Mouse (Mus musculus): ENCODE measurements around the gene Smc1b. TPM values are rescaled to one million over a fixed set of nuclear protein-coding genes. Genes with fewer than 3 reads are reported as not detected.

Smc1b gene
- polyA plus RNA-seq, 1 experiment from 2014 or later, result 0.18 TPM

DNA sequence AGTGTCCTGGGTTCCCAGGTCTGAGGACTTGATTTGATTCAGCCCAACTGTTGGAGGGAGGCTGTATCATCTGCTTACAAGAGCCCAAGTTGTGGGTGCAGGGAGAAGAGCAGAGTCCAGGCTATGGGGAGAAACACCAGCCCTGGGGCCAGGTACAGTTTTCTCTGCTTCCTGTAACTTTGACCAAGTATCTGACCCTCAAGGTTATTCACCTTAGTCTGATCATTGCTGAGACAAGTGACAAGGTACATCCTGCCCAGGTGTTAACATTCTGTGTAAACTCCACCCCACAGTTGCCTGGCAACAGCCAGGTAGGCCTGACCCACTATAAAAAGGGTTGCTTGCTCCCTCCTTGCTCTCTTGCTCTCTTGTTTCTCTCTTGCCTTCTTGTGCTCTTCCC is 29.7 kb upstream of the Smc1b start:
- no peaks in the 10 kb centered on the region for H3K9me3 ChIP-seq
- no peak overlapping the region for H3K4me2 ChIP-seq
- no peaks in the 10 kb centered on the region for H3K27me3 ChIP-seq (replicated peaks)
- ATAC-seq (ENCODE audit: insufficient read depth, low FRiP score, low read depth), result no peak
- no peaks in the 10 kb centered on the region for H3K36me3 ChIP-seq
- no peak overlapping the region for H3K27ac ChIP-seq
- no peak overlapping the region for H3K4me3 ChIP-seq (replicated peaks)
- H3K9ac ChIP-seq, result no peak overlapping the region
- peaks cover 10% of the 10 kb centered on the region for H3K4me1 ChIP-seq

DNA sequence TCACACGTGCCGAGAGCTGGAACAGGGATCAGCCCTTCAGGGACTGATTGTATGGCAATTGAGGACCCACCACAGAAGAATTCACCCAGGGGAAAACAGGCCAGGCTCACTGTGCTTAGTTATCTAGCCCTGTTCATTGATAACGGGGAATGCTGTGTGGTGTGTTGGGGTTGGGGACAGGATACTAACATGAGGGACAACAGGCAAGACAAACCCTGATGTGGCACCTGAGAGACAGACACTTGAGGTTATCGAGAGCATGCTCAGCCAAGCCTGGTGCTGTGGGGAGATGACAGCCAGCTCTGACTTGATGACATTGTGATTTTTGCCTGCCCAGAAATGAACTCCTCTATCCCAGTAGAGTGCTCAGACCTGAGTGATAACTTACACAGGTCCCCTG is 24.4 kb upstream of the Smc1b start:
- Histone ChIP-seq H3K36me3 (no peaks in the 10 kb centered on the region), H3K4me1 (peaks cover 4% of the 10 kb centered on the region; the same call in 1 of the 2 replicates), H3K9ac (no peak overlapping the region), H3K4me3 (replicated peaks) (no peak overlapping the region), H3K9me3 (no peaks in the 10 kb centered on the region), H3K27ac (no peak overlapping the region; the same call in 1 of the 2 replicates), H3K4me2 (no peak overlapping the region), H3K27me3 (replicated peaks) (no peaks in the 10 kb centered on the region)
- ATAC-seq (ENCODE audit: insufficient read depth, low FRiP score, low read depth), result no peak; the same call in 1 of the 2 replicates
- 58% methylated on average over 4 of the region's 4 CpGs for WGBS

GRCm38 (mm10) chr15:85154091-85154490 is 22.3 kb upstream of the Smc1b start:
- WGBS, result 64% methylated on average over 3 of the region's 3 CpGs
- ATAC-seq (ENCODE audit: insufficient read depth, low FRiP score, low read depth), result no peak
- Histone ChIP-seq H3K27me3 (replicated peaks) (no peaks in the 10 kb centered on the region), H3K9me3 (no peaks in the 10 kb centered on the region), H3K4me1 (peaks cover 4% of the 10 kb centered on the region; the same call in 1 of the 2 replicates), H3K36me3 (no peaks in the 10 kb centered on the region), H3K27ac (no peak overlapping the region), H3K4me3 (replicated peaks) (no peak overlapping the region), H3K4me2 (no peak overlapping the region), H3K9ac (no peak overlapping the region)

DNA sequence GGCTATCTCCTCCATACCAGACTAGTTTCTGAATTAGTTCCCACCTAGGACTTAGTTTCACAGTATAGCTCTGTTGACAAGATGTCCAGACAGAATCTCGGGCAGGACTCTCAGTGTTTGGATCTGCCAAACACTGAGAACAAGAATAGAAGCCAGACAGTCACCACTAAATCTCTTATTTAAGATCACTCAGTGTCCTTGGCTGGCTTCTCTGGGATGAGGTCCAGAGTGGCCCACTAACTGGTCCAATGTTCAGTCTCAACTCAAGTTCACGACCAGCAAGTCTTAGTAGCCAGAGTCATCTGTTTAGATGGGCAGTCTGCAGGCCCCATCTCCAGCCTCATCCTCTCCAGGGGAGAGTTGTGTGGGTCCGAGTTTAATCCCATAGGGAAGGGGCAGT is 20.8 kb upstream of the Smc1b start:
- H3K4me2 ChIP-seq, result no peak overlapping the region
- 66% methylated on average over 3 of the region's 3 CpGs for WGBS
- H3K9me3 ChIP-seq, result no peaks in the 10 kb centered on the region

DNA sequence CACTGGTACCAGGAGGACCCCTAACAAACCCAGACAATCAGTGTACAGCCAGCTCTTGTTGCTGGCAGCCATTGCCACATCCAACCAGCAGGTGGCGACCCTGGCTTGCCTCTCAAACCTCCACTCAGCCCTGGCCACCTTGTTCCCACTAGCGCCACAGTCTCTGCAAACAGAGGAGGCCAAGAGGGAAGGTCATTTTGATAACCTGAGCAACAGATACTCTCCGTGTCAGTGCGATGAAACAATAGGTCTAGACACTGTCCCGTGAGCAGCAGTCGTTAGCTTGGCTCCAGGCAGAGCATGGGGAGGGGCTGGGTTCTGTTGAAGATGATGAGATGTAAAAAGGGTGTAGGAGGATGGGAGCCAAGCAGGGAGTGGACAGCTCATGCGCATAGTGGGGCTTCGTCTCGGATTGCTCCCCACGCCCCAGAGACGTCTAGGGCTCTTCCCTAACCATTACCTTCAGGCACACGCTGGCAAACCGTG is 19.7 kb upstream of the Smc1b start:
- peak; percentile 48; the same call in 1 of the 2 replicates for ATAC-seq (ENCODE audit: insufficient read depth, low FRiP score, low read depth)
- Histone ChIP-seq H3K9me3 (no peaks in the 10 kb centered on the region), H3K9ac (no peak overlapping the region), H3K4me2 (no peak overlapping the region; the same call in 1 of the 2 replicates), H3K36me3 (no peaks in the 10 kb centered on the region), H3K27me3 (replicated peaks) (no peaks in the 10 kb centered on the region), H3K4me3 (replicated peaks) (no peak overlapping the region), H3K4me1 (peaks cover 4% of the 10 kb centered on the region; the same call in 1 of the 2 replicates), H3K27ac (no peak overlapping the region)
- 22% methylated on average over 13 of the region's 13 CpGs for WGBS

More for the DNA sequence above, 20.8 kb upstream of the Smc1b start:
- Histone ChIP-seq H3K27me3 (replicated peaks) (no peaks in the 10 kb centered on the region), H3K27ac (no peak overlapping the region), H3K9ac (no peak overlapping the region), H3K4me3 (replicated peaks) (no peak overlapping the region), H3K4me1 (peaks cover 4% of the 10 kb centered on the region; the same call in 1 of the 2 replicates), H3K36me3 (no peaks in the 10 kb centered on the region)
- no peak for ATAC-seq (ENCODE audit: insufficient read depth, low FRiP score, low read depth)

DNA sequence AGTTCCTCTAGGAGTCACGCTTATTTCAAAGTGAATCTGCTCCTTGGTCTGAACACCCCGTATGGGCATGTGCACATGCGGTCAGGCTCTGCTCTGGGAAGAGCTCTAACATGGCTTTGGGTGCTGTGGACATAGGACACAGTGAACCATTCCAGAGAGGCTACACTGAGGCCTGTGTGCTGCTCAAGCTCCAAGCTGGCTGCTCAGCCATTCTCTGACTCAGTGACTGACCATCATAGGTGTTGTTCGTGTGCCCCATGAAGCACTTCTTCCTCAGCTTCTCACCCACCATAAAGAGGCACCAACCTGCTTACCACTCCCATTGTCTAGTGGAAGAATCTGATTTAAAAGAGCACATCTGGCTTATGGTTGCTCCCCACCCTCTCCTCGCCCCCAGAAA is 12.5 kb upstream of the Smc1b start:
- 89% methylated on average over 5 of the region's 5 CpGs for WGBS
- Histone ChIP-seq H3K9me3 (no peaks in the 10 kb centered on the region), H3K4me2 (no peak overlapping the region), H3K36me3 (no peaks in the 10 kb centered on the region), H3K4me1 (no peaks in the 10 kb centered on the region), H3K4me3 (replicated peaks) (no peak overlapping the region), H3K27ac (no peak overlapping the region), H3K27me3 (replicated peaks) (no peaks in the 10 kb centered on the region), H3K9ac (no peak overlapping the region)
- ATAC-seq (ENCODE audit: insufficient read depth, low FRiP score, low read depth), result no peak

- Histone ChIP-seq H3K36me3 (no peaks in the 10 kb centered on the region), H3K9me3 (no peaks in the 10 kb centered on the region), H3K9ac (no peak overlapping the region), H3K27me3 (replicated peaks) (no peaks in the 10 kb centered on the region), H3K4me1 (no peaks in the 10 kb centered on the region), H3K4me3 (replicated peaks) (no peak overlapping the region), H3K27ac (no peak overlapping the region), H3K4me2 (no peak overlapping the region)
- 90% methylated on average over 1 of the region's 1 CpGs for WGBS
- no peak for ATAC-seq (ENCODE audit: insufficient read depth, low FRiP score, low read depth)
Measured at GRCm38 (mm10) chr15:85143747-85144146, 12.0 kb upstream of the Smc1b start.

DNA sequence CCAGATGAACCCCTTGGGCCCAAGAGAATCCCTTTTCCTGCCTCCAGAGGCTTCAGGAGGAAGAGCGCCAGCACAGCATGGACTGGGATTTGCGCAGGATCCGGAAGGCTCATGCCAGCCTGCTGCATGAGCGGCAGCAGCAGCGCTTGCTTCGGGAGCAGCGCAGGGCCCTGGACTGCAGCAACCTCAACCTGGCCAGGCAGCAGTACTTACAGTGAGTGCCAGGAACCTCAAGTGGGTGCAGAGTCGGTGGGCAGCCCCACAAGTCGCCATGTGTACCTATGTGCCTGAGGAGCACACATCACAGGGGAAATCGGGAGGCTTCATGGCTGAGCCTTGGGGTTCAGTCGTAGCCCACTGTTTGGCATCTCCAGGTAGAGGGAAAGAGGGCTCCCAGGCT is 11.4 kb upstream of the Smc1b start:
- Histone ChIP-seq H3K9me3 (no peaks in the 10 kb centered on the region), H3K27ac (no peak overlapping the region), H3K9ac (no peak overlapping the region), H3K4me3 (replicated peaks) (no peak overlapping the region), H3K27me3 (replicated peaks) (no peaks in the 10 kb centered on the region), H3K4me2 (no peak overlapping the region), H3K36me3 (no peaks in the 10 kb centered on the region), H3K4me1 (no peaks in the 10 kb centered on the region)
- ATAC-seq (ENCODE audit: insufficient read depth, low FRiP score, low read depth), result no peak
- WGBS, result 89% methylated on average over 11 of the region's 11 CpGs

- Histone ChIP-seq H3K9ac (no peak overlapping the region), H3K36me3 (no peaks in the 10 kb centered on the region), H3K27me3 (replicated peaks) (no peaks in the 10 kb centered on the region), H3K9me3 (no peaks in the 10 kb centered on the region), H3K4me1 (no peaks in the 10 kb centered on the region), H3K4me2 (no peak overlapping the region), H3K27ac (no peak overlapping the region), H3K4me3 (replicated peaks) (no peak overlapping the region)
- no peak for ATAC-seq (ENCODE audit: insufficient read depth, low FRiP score, low read depth)
- WGBS, result 61% methylated on average over 2 of the region's 2 CpGs
Measured at GRCm38 (mm10) chr15:85142441-85142840, 10.7 kb upstream of the Smc1b start.

DNA sequence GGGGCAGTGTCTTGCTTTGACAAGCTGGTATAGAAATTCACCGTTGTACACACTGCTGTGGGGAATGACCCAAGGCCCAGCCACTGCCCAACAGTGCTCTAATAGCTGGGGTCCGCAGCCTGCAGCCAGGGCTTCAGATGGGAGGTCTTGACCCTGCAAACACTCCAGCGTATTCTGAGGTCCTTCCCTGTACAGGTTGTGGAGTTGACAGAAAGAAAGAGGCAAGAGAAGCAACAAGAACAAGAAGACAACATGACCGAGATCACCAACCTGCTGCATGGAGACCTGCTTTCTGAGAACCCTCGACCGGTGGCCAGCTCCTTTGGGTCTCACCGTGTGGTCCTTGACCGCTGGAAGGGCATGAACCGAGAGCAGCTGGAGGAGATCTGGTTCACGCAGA is 9.5 kb upstream of the Smc1b start:
- H3K27me3 ChIP-seq (replicated peaks), result no peaks in the 10 kb centered on the region
- no peak for ATAC-seq (ENCODE audit: insufficient read depth, low FRiP score, low read depth)
- no peak overlapping the region for H3K4me2 ChIP-seq
- H3K27ac ChIP-seq, result no peak overlapping the region
- H3K4me3 ChIP-seq (replicated peaks), result no peak overlapping the region
- H3K9me3 ChIP-seq, result no peaks in the 10 kb centered on the region
- H3K9ac ChIP-seq, result no peak overlapping the region
- no peaks in the 10 kb centered on the region for H3K36me3 ChIP-seq
- H3K4me1 ChIP-seq, result no peaks in the 10 kb centered on the region
- 83% methylated on average over 10 of the region's 10 CpGs for WGBS

DNA sequence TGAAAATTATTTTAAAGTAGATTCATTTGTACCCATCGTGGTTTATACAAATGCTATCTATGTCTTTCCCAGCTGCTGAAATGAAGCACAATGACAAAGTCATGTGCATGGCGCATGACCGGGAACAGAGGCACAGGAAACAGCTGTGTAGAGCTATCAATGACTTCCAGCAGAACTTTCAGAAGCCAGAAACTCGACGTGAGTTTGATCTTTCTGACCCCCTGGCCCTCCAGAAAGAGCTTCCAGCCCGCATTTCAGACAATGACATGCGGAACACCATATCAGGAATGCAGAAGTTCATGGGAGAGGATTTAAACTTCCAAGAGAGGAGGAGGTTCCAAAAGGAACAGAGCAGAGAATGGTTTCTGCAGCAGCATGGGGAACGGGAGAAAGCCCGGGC is 3.4 kb upstream of the Smc1b start:
- no peak overlapping the region for H3K4me2 ChIP-seq
- no peaks in the 10 kb centered on the region for H3K9me3 ChIP-seq
- H3K4me1 ChIP-seq, result peaks cover 6% of the 10 kb centered on the region
- no peak for ATAC-seq (ENCODE audit: insufficient read depth, low FRiP score, low read depth)
- 40% methylated on average over 9 of the region's 9 CpGs for WGBS
- no peaks in the 10 kb centered on the region for H3K27me3 ChIP-seq (replicated peaks)
- H3K9ac ChIP-seq, result no peak overlapping the region
- no peaks in the 10 kb centered on the region for H3K36me3 ChIP-seq
- no peak overlapping the region for H3K27ac ChIP-seq
- H3K4me3 ChIP-seq (replicated peaks), result no peak overlapping the region

- 20% methylated on average over 10 of the region's 10 CpGs for WGBS
- peaks cover 6% of the 10 kb centered on the region for H3K4me1 ChIP-seq
- ATAC-seq (ENCODE audit: insufficient read depth, low FRiP score, low read depth), result no peak
- H3K9ac ChIP-seq, result no peak overlapping the region
- peak overlapping the region; percentile 67 for H3K4me2 ChIP-seq
- no peak overlapping the region for H3K27ac ChIP-seq
- H3K4me3 ChIP-seq (replicated peaks), result peak overlapping the region; percentile 30
- H3K9me3 ChIP-seq, result no peaks in the 10 kb centered on the region
- no peaks in the 10 kb centered on the region for H3K27me3 ChIP-seq (replicated peaks)
- no peaks in the 10 kb centered on the region for H3K36me3 ChIP-seq
Measured at GRCm38 (mm10) chr15:85132193-85132520, 393 bp upstream of the Smc1b start.

DNA sequence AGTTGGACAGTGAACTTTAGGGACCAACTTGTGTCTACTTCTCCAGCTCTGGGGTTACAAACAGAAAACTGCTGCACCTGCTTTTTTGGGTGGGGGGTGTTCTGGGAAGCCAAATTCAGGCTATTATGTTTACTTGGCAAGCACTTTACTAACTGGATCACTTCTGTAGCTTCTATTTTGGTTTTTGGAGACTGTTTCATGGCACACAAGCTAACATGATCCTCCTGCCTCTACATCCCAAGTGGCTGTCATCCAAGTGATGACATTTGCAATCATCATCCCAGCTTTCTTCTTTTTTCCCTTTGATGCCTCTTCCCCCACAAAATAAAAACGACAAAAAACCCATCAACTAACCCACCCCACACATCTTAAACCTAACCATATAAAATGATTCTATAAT is 46.1 kb downstream of the Smc1b start:
- Histone ChIP-seq H3K4me3 (replicated peaks) (no peak overlapping the region), H3K9ac (no peak overlapping the region), H3K27me3 (replicated peaks) (no peaks in the 10 kb centered on the region), H3K4me2 (no peak overlapping the region), H3K27ac (no peak overlapping the region), H3K36me3 (no peaks in the 10 kb centered on the region), H3K9me3 (no peaks in the 10 kb centered on the region), H3K4me1 (no peaks in the 10 kb centered on the region)
- ATAC-seq (ENCODE audit: insufficient read depth, low FRiP score, low read depth), result no peak
- 56% methylated on average over 1 of the region's 1 CpGs for WGBS
